Mouse (Mus musculus): ENCODE measurements around the gene Tepsin. TPM values are rescaled to one million over a fixed set of nuclear protein-coding genes. Genes with fewer than 3 reads are reported as not detected.

The Tepsin gene
- polyA plus RNA-seq, 1 experiment from 2014 or later: 22.4 TPM

DNA sequence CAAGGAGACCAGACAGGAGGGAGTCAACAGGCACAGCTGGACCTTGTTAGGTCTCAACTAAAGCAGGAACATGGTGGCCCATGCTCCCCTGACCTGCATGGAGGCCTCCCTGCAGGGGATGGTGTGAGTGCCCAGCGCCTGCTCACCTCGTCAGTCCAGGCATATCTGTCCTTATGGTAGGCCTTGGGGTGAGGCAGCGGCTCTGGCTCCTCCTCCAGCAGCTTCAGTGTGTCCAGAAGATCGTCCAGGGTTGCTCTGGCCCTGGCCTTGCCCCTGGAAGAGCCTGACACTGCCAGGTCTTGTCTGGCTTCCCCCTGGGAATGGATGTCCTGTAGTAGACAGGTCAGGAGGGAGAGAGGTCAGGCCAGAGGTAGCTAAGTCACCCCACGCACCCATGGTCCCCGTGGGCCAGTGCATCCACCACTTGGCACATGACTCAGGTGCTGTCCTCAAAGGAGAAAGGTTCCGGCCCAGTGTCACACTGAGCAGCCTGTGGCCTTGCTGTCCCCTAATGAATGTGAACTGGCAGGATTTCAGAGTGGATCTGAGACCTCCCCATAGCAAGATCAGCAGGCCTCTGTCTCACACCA is 26.7 kb downstream of the Tepsin start:
- no peak for ATAC-seq (replicated peaks; ENCODE audit: low FRiP score)
- H3K27ac ChIP-seq: no peak overlapping the region
- H3K4me2 ChIP-seq: no peak overlapping the region
- no peaks in the 10 kb centered on the region for H3K27me3 ChIP-seq
- H3K9me3 ChIP-seq (replicated peaks): no peaks in the 10 kb centered on the region
- H3K4me3 ChIP-seq (replicated peaks): no peak overlapping the region
- peaks cover 87% of the 10 kb centered on the region for H3K36me3 ChIP-seq
- WGBS: 76% methylated on average over 7 of the region's 7 CpGs
- H3K9ac ChIP-seq: no peak overlapping the region
- peaks cover 24% of the 10 kb centered on the region for H3K4me1 ChIP-seq

DNA sequence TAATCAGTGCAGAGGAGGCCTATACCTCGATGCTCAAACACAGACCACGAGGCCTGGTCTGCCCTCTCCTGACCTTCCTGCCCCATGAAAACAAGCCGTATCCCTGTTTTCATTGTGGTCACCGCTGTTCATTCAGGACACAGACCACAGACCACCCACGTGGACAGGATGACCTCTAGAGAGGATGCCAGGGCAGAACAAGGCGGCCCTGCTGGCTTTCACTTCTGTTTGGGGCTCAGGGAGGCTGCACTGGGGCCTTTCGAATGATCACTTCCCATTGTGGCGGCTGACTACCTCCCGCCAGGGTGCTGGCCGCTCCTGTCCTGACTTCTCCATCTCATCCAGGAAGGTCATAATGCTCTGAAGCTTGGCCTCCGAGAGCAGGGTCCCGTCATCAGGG is 27.5 kb downstream of the Tepsin start:
- 46% methylated on average over 12 of the region's 12 CpGs for WGBS
- H3K4me1 ChIP-seq: peaks cover 24% of the 10 kb centered on the region
- H3K36me3 ChIP-seq: peaks cover 87% of the 10 kb centered on the region
- H3K27me3 ChIP-seq: no peaks in the 10 kb centered on the region
- H3K4me2 ChIP-seq: no peak overlapping the region
- no peak overlapping the region for H3K9ac ChIP-seq
- no peak for ATAC-seq (replicated peaks; ENCODE audit: low FRiP score)
- no peak overlapping the region for H3K4me3 ChIP-seq (replicated peaks)
- H3K27ac ChIP-seq: no peak overlapping the region
- no peaks in the 10 kb centered on the region for H3K9me3 ChIP-seq (replicated peaks)

DNA sequence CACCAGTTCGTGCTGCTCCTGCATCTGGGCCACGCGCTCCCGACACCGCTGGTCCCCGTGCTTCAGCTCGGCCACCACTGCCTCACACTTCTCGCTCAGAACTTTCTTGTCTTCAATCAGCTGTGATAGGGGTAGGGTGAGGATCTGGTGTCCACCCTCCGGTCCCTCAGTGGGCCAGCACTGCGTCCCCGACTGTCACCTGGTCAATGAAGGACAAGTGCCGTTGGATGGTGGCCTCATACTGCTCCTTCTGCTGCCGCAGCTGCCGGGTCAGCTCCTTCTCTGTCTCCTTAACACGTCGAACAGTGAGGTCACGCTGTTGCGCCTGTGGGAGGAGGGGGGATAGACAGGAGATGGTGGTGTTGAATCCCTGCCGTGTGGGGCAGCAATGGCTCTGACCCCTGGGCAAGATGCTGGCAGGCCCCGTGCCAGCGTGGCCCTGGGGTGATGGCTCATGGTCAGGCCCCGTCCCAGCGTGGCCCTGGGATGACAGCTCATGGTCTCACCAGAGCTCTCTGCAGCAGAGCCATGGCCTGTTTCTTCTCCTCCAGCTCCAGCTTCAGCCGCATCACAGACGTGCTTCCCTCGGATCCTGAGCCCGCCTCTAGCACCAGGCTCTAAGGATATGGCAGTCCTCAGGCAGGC is 28.1 kb downstream of the Tepsin start:
- Histone ChIP-seq H3K4me2 (no peak overlapping the region), H3K4me1 (peaks cover 19% of the 10 kb centered on the region), H3K27me3 (no peaks in the 10 kb centered on the region), H3K4me3 (replicated peaks) (no peak overlapping the region), H3K27ac (no peak overlapping the region), H3K9me3 (replicated peaks) (no peaks in the 10 kb centered on the region), H3K9ac (no peak overlapping the region), H3K36me3 (peaks cover 87% of the 10 kb centered on the region)
- 91% methylated on average over 25 of the region's 27 CpGs for WGBS
- no peak for ATAC-seq (replicated peaks; ENCODE audit: low FRiP score)

DNA sequence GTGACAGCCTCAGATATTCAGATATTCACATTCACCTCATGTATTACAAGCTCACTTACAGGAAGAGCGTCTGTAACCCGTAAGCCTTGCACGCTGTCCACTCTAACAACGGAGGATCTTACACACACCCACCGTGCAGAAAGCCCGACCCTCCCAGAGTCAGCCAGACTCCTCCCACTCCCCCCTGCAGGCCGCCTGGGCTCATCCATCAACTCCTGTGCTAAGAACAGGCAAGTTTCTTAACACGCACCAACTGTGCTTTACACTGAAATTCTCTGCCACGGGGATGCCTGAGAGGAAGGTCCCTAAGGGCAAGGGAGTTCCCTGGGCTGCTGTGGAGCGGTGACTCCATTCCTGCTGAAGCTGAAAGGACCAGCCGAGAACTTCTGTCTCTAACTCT is 29.3 kb downstream of the Tepsin start:
- peaks cover 16% of the 10 kb centered on the region for H3K4me1 ChIP-seq
- no peak for ATAC-seq (replicated peaks; ENCODE audit: low FRiP score)
- H3K4me2 ChIP-seq: no peak overlapping the region
- no peaks in the 10 kb centered on the region for H3K9me3 ChIP-seq (replicated peaks)
- H3K4me3 ChIP-seq (replicated peaks): no peak overlapping the region
- H3K9ac ChIP-seq: no peak overlapping the region
- H3K36me3 ChIP-seq: peaks cover 88% of the 10 kb centered on the region
- H3K27me3 ChIP-seq: no peaks in the 10 kb centered on the region
- no peak overlapping the region for H3K27ac ChIP-seq
- WGBS: 39% methylated on average over 11 of the region's 11 CpGs

DNA sequence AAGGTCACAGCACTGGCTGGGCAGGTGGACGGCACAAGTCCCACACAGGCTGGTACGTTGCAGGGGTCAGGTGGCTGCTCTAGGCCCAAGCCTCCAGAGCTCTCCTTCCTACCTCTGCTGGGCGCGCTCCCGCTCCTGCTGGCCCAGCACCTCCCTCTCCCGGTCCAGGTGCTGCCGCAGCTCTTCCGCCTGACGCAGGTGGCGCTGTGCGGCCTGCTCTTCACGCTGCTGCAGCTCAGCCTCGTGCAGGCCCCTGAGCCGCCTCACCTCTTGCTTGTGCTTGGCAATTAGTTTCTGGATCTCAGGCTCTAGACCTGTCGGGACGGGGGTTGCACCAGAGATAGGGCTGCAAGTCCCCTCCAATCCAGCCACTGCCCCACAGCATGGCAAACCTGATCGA is 30.7 kb downstream of the Tepsin start:
- Histone ChIP-seq H3K4me3 (replicated peaks) (no peak overlapping the region), H3K4me2 (no peak overlapping the region), H3K9me3 (replicated peaks) (no peaks in the 10 kb centered on the region), H3K27ac (no peak overlapping the region), H3K9ac (no peak overlapping the region), H3K4me1 (peaks cover 16% of the 10 kb centered on the region), H3K27me3 (no peaks in the 10 kb centered on the region), H3K36me3 (peaks cover 91% of the 10 kb centered on the region)
- ATAC-seq (replicated peaks; ENCODE audit: low FRiP score): no peak
- 61% methylated on average over 17 of the region's 17 CpGs for WGBS

DNA sequence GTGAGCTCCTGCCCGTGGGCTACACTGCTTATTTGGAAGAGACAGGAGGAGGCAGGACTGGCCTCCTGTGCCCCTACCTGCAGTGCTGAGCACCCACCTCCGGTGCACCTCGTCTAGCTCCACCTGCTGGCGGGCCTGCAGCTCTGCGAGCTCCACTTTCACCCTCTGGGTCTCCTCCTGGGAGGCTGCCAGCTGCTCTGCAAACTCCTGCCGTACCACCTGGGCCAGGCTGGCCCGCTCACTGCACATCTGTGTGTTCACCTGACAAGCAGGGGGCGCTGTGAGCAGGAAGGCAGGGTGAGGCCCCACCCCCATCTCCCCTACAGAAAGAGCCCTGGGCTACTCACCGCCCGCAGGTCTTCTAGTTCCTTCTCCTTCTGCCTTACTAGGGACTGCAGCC is 33.2 kb downstream of the Tepsin start:
- Histone ChIP-seq H3K36me3 (peaks cover 66% of the 10 kb centered on the region), H3K9ac (no peak overlapping the region), H3K9me3 (replicated peaks) (no peaks in the 10 kb centered on the region), H3K4me2 (no peak overlapping the region), H3K4me3 (replicated peaks) (no peak overlapping the region), H3K4me1 (peaks cover 16% of the 10 kb centered on the region), H3K27ac (0 out of 2 replicates have a peak overlapping the region, but pooled peaks have one; percentile 10), H3K27me3 (no peaks in the 10 kb centered on the region)
- WGBS: 37% methylated on average over 10 of the region's 10 CpGs
- ATAC-seq (replicated peaks; ENCODE audit: low FRiP score): peak; percentile 26

DNA sequence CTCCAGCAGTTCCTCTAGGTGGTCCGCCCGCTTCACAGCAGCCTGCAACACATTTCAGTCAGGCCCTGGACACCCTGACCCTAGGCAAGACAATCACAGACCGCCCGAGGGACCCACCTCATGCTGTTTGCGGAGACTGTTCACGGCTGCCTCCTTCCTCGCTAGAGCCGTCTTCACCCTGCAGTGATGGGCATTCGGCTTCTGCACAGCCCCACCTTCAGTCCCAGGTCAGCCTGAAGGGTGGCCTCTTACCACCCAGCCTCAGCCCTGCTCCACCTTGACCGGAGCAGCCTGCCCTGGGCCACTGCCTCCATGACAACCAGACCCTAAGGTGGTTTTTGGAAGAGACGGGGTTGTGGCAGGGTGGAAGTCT is 33.9 kb downstream of the Tepsin start:
- Histone ChIP-seq H3K9me3 (replicated peaks) (no peaks in the 10 kb centered on the region), H3K4me2 (no peak overlapping the region), H3K27ac (no peak overlapping the region), H3K9ac (no peak overlapping the region), H3K4me1 (peaks cover 17% of the 10 kb centered on the region), H3K4me3 (replicated peaks) (no peak overlapping the region), H3K27me3 (no peaks in the 10 kb centered on the region), H3K36me3 (peaks cover 59% of the 10 kb centered on the region)
- 88% methylated on average over 11 of the region's 11 CpGs for WGBS
- no peak for ATAC-seq (replicated peaks; ENCODE audit: low FRiP score)

DNA sequence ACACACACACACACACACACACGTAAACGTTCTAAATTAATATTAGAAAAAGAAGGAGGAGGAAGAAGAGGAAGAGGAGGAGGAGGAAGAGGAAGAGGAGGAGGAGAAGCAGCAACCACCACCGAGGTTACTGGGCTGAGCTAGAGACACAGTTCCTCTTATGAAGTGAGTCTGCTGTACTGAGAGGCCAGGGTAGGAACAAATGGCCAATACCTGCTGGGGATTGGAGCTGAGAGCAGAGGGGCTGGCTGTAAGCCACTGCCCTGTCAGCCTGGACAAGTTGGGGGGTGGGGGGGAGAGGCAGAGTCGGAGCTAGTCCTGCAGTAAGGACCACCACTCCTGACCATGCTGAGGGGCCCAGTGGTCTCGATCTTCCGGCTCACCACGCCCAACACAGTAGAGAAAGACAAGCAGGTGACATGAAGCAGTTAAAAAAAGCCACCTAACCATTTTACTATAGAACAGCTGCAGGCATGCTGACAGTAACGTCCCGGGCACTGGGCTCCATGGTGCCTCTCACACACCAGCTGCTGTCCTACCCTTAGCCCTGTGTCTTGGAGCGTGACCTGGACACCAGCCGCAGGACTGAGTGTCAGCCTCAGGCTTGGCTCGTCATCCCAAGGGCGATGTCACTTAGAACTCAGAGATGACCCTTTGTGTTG is 34.4 kb downstream of the Tepsin start:
- 79% methylated on average over 13 of the region's 13 CpGs for WGBS
- H3K9me3 ChIP-seq (replicated peaks): no peaks in the 10 kb centered on the region
- H3K4me3 ChIP-seq (replicated peaks): no peak overlapping the region
- no peak overlapping the region for H3K27ac ChIP-seq
- peaks cover 11% of the 10 kb centered on the region for H3K4me1 ChIP-seq
- peaks cover 55% of the 10 kb centered on the region for H3K36me3 ChIP-seq
- no peaks in the 10 kb centered on the region for H3K27me3 ChIP-seq
- H3K4me2 ChIP-seq: no peak overlapping the region
- no peak overlapping the region for H3K9ac ChIP-seq
- no peak for ATAC-seq (replicated peaks; ENCODE audit: low FRiP score)

DNA sequence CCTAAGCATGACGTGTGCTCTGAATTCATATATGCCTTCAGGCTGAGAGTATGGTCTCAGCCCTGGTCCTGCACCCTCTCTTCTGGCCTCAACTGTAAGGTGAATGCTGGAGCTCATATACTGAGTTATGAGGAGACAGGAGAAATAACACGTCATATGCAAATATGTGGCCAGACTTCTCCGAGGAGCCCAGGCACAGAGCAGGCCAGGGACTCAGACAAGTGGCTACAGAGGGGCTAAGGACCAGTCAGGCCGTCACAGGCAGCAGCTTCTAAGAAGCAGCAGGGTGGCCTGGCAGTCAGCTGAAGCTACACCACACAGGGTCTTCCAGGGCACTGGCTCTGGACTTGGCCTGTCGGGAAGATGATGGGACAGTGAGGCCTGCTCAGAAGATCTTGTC is 35.2 kb downstream of the Tepsin start:
- WGBS: 89% methylated on average over 5 of the region's 5 CpGs
- H3K36me3 ChIP-seq: peaks cover 49% of the 10 kb centered on the region
- H3K4me2 ChIP-seq: no peak overlapping the region
- ATAC-seq (replicated peaks; ENCODE audit: low FRiP score): no peak
- no peak overlapping the region for H3K4me3 ChIP-seq (replicated peaks)
- H3K27ac ChIP-seq: no peak overlapping the region
- peaks cover 11% of the 10 kb centered on the region for H3K4me1 ChIP-seq
- no peaks in the 10 kb centered on the region for H3K9me3 ChIP-seq (replicated peaks)
- H3K27me3 ChIP-seq: no peaks in the 10 kb centered on the region
- no peak overlapping the region for H3K9ac ChIP-seq

DNA sequence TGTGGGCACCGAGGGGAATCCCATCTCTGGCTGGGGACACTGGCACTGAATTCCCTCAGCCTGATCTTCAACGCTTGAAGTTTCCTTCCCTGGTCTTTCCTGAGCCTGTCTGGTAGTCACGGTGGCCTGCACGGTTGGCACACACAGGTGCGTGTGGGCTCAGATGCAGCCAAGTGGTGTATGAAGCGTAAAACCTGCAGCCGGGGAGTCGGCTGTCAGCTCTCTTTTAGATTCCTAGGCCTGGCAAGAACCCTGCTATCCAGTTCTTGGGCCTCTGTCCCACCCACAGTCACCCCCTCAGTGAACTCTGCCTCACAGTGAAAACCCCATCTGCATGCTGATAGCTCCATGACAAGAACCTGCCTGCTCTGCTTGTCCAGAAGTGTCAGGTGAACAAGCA is 37.9 kb downstream of the Tepsin start:
- no peak overlapping the region for H3K9ac ChIP-seq
- WGBS: 65% methylated on average over 8 of the region's 8 CpGs
- no peaks in the 10 kb centered on the region for H3K9me3 ChIP-seq (replicated peaks)
- H3K4me2 ChIP-seq: no peak overlapping the region
- ATAC-seq (replicated peaks; ENCODE audit: low FRiP score): no peak
- no peak overlapping the region for H3K4me3 ChIP-seq (replicated peaks)
- peak overlapping the region; percentile 37 for H3K27ac ChIP-seq
- H3K27me3 ChIP-seq: no peaks in the 10 kb centered on the region
- peaks cover 11% of the 10 kb centered on the region for H3K4me1 ChIP-seq
- peaks cover 26% of the 10 kb centered on the region for H3K36me3 ChIP-seq

DNA sequence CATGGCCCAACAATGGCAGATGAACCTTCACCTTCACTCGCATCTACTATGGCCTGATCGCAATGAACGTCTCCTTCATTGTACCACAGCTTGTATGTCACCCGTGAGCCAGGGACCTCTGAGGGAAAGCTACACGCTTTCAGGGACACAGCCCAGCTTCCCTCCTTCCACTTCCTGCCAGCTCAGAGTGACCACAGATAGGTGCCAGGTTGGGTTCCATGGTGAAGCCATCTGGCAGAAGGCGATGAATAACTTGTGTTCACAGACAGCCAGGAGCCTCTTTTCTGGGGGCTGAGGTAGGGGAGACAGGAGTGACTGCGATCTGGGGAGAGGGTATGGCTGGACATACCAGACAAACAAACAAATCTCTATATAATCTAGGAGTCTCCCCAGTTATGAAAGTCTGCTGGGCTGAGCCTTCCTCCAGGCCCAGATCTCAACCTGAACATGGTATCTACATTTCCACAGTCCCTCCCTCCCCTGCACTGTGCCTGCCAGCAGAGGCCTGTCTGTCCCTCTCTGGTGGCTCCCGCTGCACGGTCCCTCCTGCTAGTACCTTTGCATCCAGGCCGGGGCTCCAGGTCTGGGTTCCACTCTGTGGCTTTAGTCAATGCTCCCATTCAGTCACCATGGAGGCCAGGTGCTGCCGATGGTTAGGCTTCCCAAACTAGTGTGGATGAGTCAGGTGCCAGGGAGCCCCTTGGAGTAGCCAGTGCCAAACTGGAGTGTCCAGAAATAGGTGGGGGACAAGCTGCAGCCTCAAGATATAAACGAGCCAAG is 42.4 kb downstream of the Tepsin start:
- 84% methylated on average over 12 of the region's 12 CpGs for WGBS
- Histone ChIP-seq H3K36me3 (no peaks in the 10 kb centered on the region), H3K27ac (no peak overlapping the region), H3K27me3 (no peaks in the 10 kb centered on the region), H3K9me3 (replicated peaks) (no peaks in the 10 kb centered on the region), H3K4me3 (replicated peaks) (no peak overlapping the region), H3K9ac (no peak overlapping the region), H3K4me2 (no peak overlapping the region), H3K4me1 (peaks cover 13% of the 10 kb centered on the region)
- no peak for ATAC-seq (replicated peaks; ENCODE audit: low FRiP score)

DNA sequence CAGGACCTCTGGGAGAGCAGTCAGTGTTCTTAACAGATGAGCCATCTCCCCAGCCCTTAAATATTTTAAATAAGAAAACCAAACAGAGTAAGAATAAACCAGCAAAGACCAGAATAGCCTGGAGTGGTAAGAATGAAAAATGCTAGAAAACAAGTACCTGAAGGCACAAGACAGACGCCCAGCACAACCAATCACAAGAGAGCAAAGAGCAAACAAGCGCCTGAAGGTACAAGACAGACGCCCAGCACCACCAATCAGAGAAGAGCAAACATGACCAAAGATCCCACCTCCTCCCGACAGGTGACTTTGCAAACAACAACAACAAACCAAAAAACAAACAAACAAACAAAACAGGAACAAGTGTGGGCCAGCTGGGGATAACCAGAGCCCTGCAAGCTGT is 44.7 kb downstream of the Tepsin start:
- no peak for ATAC-seq (replicated peaks; ENCODE audit: low FRiP score)
- H3K4me2 ChIP-seq: no peak overlapping the region
- 0 out of 2 replicates have a peak, but pooled peaks cover 2% of the 10 kb centered on the region for H3K4me1 ChIP-seq
- no peak overlapping the region for H3K9ac ChIP-seq
- WGBS: 88% methylated on average over 4 of the region's 4 CpGs
- H3K27ac ChIP-seq: no peak overlapping the region
- H3K36me3 ChIP-seq: no peaks in the 10 kb centered on the region
- H3K9me3 ChIP-seq (replicated peaks): no peaks in the 10 kb centered on the region
- no peak overlapping the region for H3K4me3 ChIP-seq (replicated peaks)
- peaks cover 17% of the 10 kb centered on the region for H3K27me3 ChIP-seq
